Mouse (Mus musculus): Measurements from ENCODE around the gene Zbtb14.

DNA sequence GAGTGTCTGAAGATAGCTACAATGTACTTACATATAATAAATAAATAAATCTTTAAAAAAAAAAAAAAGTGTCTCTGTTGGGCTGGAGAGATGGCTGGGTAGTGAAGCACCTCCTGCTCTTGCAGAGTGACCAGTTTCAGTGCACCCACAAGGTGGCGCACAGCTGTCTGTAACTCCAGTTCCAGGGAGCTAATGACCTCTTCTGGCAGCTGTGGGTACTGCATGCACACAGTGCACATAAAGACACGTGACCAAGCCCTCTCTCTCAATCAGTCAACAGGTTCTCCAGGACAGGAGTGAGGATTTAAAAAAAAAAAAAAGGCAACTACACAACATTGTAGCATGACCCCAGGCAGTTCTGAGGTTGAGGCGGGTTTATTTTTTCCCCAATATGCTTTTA is 17.8 kb upstream of the Zbtb14 start:
- TF ChIP-seq POLR2A (IDR thresholded peaks at IDR 0.05; ENCODE audit: borderline replicate concordance, control insufficient read depth, low read depth, low read length) (no peak), CTCF (IDR thresholded peaks at IDR 0.05; ENCODE audit: control insufficient read depth, insufficient read depth, low read length) (peak; percentile 70)

All from bone marrow, adult 2 months (tissue).